Mouse (Mus musculus) gastrocnemius, postnatal 10 days (tissue): ENCODE data around the gene Gpr88. TPM values are rescaled to one million over a fixed set of nuclear protein-coding genes. Genes with fewer than 3 reads are reported as not detected.
"Not testable (repeated sequence)": the region's sequence is repeated elsewhere in the genome, so short reads cannot be mapped to it uniquely, and the experiment has no call there.

Experiments
- DNase-seq: peaks from one replicate; pipeline ENCODE4 v3.0.0; 2021; ENCODE audit warnings: mixed read lengths
- total RNA-seq, 2 experiments: library from RNA; stranded (reverse); gene quantifications; 2 replicates each; pipeline ENCODE4 v1.2.3; 2021

The Gpr88 gene
- total RNA-seq, 2 experiments from 2014 or later, result 0.09 to 0.12 TPM

DNA sequence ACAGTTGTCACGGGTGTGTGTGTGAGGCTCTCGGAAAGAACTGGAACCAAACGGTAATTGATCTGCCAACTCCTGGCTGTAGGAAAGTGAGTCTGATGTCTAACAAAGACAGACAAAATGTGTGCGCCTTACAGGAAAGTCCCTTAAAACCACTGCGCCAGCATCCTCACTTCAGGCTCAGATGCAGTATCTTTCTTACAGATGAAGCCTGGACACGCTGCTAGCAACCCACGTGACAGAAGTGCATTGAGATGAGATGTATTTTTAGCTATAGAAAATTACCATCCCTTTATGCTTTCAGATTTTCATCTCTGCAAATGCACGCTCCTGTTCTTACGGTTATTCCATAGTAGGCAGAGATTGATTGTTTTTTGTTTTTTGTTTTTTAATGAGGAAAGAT lies 10.6 kb downstream of the Gpr88 start:
- DNase-seq, result no peak

DNA sequence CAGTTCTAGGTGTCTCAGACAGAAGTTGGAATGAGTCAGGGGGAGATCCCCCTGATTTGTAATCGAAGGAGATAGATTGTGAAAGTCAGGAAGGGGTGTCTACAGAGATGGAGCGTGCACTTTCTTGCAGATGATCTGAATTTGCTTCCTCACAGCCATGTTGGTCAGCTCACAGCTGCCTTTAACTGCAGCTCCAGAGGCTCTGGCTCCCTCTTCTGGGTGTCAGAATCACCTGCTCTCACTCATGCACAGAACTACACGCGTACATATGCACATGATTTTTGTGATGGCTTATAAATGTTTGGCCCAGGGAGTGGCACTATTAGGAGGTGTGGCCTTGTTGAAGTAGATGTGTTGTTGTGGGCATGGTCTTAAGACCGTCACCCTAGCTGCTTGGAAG lies 15.8 kb downstream of the Gpr88 start:
- DNase-seq, result no peak

- DNase-seq, result no peak
Observed at GRCm38 (mm10) chr3:116236856-116237255, 16.4 kb downstream of the Gpr88 start.

DNA sequence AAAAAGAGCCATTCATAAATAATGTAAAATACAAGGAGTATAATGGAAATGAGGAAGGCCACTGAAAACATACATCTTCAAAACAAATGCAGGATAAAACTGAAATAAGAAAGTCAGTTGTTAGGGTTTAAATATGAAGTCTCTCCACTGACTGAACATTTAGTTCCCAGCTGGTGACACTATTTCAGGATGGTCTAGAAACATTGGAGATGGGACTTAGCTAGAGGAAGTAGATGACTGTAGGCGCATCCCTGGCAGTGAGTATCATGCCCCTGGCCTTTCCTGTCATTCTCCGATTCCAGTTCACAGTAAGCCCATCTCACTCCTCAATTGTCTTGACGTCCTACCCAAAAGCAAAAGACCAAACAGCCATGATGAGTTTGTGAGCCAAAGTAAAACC lies 19.8 kb downstream of the Gpr88 start:
- DNase-seq, result no peak

DNA sequence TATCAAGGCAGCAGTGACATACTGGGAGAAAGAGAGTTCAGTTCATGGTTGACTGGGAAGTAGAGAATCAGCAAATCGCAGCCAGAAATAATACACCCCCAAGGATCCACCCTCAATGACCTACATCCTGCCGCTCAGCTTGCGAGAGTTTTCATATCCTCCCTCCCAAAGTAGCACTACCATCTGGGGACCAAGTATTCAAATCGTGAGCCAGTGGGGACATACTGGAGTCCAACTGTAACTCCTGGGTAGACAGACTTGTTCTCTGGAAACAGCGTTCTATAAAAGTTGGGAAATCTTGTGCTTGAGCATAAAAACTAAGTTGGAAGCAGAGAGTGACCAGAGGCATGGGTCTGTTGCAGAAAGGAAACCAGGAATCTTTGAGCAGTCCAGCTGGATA lies 20.5 kb downstream of the Gpr88 start:
- no peak for DNase-seq

- DNase-seq, result no peak
Observed at GRCm38 (mm10) chr3:116229336-116229735, 24.0 kb downstream of the Gpr88 start.

DNA sequence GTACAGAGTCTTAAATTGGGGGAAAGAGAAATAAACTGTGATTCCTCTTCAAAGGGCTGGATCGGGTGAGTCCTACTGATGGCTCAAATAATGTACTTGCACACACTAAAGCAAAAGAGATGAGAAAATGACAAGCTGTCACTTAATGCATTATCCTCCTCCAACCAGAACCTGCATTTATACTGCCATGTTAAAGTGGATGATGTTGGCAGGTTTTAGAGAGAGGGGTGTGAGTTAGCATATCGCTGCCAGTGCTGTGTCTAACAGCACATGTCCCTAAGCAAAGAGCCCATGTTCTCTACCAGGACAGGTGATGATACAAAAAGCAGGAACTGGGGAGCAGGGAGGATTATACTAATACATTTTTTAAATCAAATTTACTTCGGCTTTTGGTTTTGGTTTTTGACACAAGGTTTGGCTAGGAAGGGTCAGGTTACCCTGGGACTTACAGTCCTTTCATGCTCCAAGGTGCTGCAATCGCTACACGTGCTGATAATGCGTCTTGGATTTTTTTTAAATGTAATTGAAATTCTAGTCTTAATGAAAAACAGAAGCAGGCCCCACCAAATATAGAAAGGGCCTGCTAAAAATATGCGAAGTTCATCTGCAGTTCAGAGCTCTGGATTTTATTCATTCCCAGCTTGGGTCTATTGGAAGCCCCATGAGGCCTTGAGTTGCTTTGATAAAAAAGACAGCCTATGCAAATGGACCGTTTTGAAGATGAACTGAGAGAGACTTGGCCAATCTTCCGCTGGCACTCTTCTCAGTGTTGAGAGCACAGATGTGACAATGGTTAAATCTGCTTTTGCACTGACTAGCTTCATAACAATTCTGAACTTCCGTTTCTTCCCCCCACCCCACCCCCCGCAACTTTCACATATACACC lies 24.7 kb downstream of the Gpr88 start:
- no peak for DNase-seq

DNA sequence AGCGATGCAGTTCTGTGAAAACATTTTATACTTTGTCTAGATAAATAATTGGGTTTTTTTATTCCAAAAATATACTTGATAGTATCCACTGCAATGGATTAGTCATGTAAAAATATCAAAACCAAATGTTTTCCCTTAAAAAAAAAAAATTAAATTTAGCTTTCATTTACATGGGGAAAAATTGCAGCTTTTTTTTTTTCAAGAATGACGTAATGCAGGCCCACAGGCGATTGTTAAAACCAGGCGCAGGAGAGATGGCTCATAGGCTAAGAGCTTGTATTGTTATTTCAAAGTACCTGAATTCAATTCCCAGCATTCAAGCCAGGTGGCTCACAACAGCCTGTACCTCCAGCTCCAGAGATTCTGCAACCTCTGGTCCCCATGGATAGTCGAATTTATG lies 25.9 kb downstream of the Gpr88 start:
- no peak for DNase-seq

GRCm38 (mm10) chr3:116226915-116227314 lies 26.4 kb downstream of the Gpr88 start:
- DNase-seq, result no peak

DNA sequence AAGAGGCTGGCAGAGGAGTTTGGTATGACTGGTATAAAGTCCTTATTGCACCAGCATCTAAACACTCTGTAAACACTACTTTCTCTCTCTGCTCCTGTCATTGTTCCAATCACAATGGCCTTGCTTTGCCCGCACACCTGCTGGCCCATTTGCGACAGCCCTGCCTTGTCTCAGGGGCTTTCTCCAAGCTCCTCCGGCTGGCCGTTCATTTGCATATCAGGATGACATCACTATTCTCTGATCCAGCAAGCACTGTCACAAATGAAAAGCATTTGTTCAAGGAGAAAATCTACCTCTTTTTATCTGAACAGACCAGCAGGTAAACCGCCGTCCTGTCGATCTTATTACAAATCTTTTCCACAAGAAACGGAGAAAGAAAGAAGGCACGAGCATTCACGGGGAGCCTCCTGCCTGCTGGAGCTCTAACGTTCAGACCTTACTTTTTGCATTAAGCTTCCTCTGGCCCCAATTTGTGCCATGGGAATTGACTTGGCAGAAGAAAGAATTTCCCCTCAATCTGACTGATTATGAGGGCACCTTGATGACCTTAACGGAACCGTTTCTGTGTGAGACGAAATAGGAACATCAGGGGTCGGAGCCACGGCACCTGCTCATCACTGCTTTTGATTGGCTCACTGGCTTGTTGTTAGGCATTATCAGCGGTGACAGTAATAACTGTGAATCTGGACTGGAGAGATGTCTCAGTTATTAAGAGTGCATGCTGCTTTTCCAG lies 30.6 kb downstream of the Gpr88 start:
- DNase-seq, result no peak

- DNase-seq, result no peak
Observed at GRCm38 (mm10) chr3:116221686-116222010, 31.7 kb downstream of the Gpr88 start.

DNA sequence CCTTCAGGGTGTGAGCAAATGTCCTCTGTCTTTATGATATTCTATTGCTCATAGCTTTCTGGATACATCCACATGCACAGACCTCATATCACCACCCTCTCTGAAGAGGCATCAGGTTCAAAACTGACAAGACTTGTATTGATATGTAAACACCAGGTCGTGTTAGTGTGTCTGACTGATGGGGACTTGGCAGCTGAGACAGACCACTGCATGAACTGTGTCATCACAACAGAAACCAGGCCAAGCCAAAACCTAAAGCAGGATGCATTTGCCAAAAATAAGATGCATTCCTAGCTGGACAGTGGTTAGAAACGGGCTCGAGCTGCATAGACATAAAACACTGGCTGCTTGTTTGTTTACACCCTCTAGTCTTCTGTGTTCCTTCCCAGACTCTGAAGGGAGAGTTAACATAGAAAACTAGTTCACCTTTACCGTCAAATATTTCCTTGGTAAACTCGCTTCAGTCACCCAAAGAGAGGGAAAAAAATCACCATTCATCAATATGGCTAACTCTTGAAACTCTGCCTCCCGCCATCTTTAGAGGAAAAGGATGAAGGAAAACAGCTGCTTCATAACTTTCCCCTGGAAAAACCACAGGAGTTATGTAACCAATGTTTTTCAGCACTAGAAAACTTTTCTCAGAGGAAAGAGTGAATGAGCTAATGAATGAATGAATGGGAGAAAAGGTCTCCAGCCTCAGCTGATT lies 32.2 kb downstream of the Gpr88 start:
- DNase-seq, result no peak

- DNase-seq, result not testable (repeated sequence)
Observed at GRCm38 (mm10) chr3:116217398-116217797, 35.9 kb downstream of the Gpr88 start.

DNA sequence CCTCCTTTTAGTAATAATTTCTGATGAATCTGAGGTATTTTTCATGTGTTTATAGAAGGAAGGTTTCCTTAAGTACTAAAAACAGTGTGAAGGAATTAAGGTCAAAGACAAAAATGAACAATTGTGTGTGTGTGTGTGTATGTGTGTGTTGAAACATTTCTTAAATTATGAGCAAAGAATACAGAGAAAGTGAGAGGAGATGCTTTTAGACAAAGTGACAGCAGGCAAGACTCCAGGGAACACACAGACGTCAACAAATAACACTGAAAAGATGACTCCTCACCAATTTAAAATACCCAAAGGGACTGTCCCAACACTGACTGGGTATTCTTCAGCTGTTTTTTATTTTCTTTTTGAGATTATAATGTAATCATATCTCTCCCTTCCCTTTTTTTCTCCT lies 37.0 kb downstream of the Gpr88 start:
- DNase-seq, result no peak

DNA sequence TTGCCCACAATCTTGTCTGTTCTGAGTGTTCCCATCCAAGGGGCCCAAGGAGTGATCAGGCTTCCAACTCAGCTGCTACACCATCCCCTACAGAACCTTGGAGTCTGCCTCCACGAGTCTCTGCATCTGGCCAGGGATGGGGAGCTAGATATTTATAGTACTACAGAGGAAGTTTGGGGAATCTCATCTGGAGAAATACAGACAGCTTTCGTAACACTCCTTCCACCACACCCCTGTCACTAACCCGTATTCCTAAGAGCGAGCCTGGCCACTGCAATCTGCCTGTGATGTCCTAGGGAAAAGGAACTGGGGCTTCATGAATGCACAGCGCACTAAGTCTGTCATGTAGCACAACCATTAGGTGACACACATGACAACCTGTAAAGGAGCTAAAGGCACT lies 41.7 kb downstream of the Gpr88 start:
- no peak for DNase-seq

GRCm38 (mm10) chr3:116210720-116211121 lies 42.6 kb downstream of the Gpr88 start:
- DNase-seq, result no peak

DNA sequence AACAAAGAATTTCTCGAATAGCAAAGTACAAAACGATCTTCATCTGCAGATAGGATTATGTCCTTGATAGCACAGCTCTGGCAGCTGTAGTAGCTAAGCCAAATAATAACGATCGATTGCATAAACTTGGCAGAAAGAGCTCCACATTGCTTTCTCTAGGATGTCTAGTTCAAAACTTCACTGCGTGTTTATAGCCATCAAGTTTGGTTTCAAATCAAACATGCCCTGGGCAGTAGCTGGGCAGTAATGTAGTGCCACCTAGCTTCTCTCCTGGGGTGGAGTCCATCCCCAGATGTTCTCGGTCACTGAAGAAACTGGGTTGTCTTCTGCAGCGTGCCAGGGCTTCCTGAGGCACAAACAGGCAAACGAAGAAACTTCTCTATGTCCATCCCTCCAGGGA lies 44.1 kb downstream of the Gpr88 start:
- no peak for DNase-seq

- no peak for DNase-seq
Observed at GRCm38 (mm10) chr3:116206306-116206834, 46.9 kb downstream of the Gpr88 start.

DNA sequence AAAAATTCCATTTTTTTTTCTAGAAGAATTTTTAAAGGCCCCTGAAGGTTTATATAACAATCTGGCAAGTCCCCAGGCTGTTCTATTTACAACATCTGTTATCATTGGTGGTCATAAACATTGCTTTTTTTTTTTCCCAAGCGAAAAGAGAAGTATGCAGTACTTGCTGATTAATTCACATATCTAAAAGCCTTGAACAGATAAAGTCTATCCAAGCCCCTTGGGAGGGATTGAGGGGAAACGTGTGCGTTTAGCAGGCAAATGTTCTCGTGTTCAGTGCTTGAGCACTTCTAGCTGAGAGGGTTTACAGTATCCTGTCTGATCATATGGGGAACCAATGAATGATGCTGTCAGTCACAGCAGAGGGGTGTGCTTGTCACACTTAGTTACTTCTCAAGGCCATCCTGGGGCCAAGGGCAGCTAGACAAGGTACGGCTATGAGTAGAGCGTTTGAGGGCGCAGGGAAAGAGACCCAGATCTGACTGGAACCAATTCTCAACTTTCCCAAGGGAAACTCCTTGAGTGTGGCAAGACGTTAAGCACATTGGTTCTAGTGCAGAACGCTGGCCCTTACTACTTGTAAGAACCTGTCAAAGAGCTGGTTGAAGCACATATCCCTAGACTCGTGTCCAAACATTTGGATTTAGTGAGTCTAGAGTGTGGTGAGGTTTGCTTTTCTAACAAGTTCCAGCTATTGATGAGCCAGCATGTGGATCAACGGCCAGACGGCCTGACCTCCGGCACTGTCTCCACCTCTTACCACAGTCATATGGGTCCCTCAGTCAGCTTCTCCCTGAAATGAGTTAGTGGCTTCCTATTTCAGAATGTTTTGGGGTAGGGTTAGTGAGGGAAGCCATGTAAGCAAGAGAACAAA lies 47.7 kb downstream of the Gpr88 start:
- DNase-seq, result no peak

- no peak for DNase-seq
Observed at GRCm38 (mm10) chr3:116204643-116205042, 48.7 kb downstream of the Gpr88 start.

DNA sequence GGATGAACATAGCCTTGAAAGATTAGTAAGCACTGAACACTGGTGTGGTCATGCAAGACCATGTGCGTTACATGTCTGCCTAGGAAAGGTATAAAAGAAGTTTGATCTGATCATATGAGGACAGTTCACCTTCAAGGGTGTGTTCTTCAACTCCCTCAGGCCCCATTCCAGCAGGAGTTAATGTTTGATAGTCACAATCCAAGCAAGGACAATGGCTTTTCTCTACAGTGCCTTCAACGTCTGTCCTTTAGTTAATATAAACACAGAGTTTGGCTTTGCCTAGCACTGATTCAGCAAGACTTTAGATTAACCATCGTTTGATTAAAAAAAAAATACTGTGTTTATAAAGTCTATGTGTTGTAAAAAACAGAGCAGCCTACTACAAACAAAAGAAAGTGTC lies 49.4 kb downstream of the Gpr88 start:
- no peak for DNase-seq

DNA sequence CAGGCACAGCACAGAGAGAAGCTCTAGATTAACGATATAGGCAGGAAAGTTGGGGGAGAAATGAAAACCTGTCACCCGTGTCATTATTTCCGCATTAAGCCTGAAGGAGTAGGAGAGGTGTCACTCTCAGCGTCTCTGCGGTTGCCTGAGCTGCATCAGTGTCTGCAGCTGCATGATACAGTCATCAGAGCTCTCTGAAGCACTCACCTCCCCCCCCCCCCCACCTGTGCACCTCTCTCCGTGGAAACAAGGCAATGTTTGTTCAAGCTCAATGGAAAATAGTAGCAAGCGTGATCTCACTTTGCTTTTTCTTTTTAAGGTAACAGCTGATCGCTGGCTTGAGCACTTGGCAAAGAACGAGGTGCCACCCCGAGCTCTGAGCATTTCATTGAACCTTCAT lies 53.2 kb downstream of the Gpr88 start:
- no peak for DNase-seq
